Mouse (Mus musculus) liver, embryonic 16.5 days (tissue): ENCODE data around the gene Myl9. TPM values are rescaled to one million over a fixed set of nuclear protein-coding genes. Genes with fewer than 3 reads are reported as not detected.

Source experiments
- ATAC-seq: fragments of 200-750 bp; cut with Nextera tagmentation; 2 replicates; pipeline ENCODE4 v1.8.0; 2017; ENCODE audit warnings: low read depth, mild to moderate bottlenecking, moderate number of reproducible peaks, moderate library complexity
- H3K27ac ChIP-seq: fragments of 300-500 bp; sonication (generic); 2 replicates; pipeline ENCODE4 v1.5.1; 2014; ENCODE audit warnings: mild to moderate bottlenecking, low read length
- H3K27me3 ChIP-seq: fragments of 300-500 bp; sonication (generic); 2 replicates; pipeline ENCODE4 v1.6.1; 2014; ENCODE audit warnings: low read depth, low read length, mixed read lengths; ENCODE audit not compliant: control insufficient read depth, insufficient read depth
- H3K36me3 ChIP-seq: fragments of 300-500 bp; sonication (generic); 2 replicates; pipeline ENCODE4 v1.6.1; 2014; ENCODE audit warnings: mild to moderate bottlenecking; ENCODE audit not compliant: control insufficient read depth, insufficient read depth
- H3K4me1 ChIP-seq: fragments of 300-500 bp; sonication (generic); 2 replicates; pipeline ENCODE4 v1.6.1; 2014; ENCODE audit warnings: low read depth, low read length, mixed read lengths; ENCODE audit not compliant: control insufficient read depth
- H3K4me2 ChIP-seq: fragments of 300-500 bp; sonication (generic); 2 replicates; pipeline ENCODE4 v1.6.1; 2014; ENCODE audit warnings: low read depth, low read length, mixed read lengths
- H3K4me3 ChIP-seq: fragments of 300-500 bp; sonication (generic); 2 replicates; pipeline ENCODE4 v1.5.1; 2014; ENCODE audit warnings: low read depth, mild to moderate bottlenecking, low read length
- H3K9ac ChIP-seq: fragments of 300-500 bp; sonication (generic); 2 replicates; pipeline ENCODE4 v1.6.1; 2014; ENCODE audit warnings: low read depth, low read length
- H3K9me3 ChIP-seq: fragments of 300-500 bp; sonication (generic); replicated peaks from 2 replicates; pipeline ENCODE4 v1.6.1; 2016; ENCODE audit warnings: low read length; ENCODE audit not compliant: control insufficient read depth
- WGBS: fragments of 180-500 bp; shearing (Covaris S2); extraction: QIAGEN DNeasy Blood & Tissue Kit; methylation state at CpG from one replicate; pipeline ENCODE4 v1.1.7; 2014; ENCODE audit not compliant: insufficient replicate concordance; 5-methylcytosine and 5-hydroxymethylcytosine counted together
- polyA plus RNA-seq: library from polyadenylated mRNA; unstranded; fragments of >200 nt; fragmentation: Nextera tagmentation; extraction: Ambion mirVana; gene quantifications from 2 replicates; pipeline ENCODE4 v1.2.1, GENCODE M21; 2015

Myl9 gene
- polyA plus RNA-seq, 1 experiment from 2014 or later = 56.1 TPM

GRCm38 (mm10) chr2:156779036-156779435, 3.8 kb downstream of the Myl9 start:
- Histone ChIP-seq H3K9ac (no peak overlapping the region), H3K36me3 (no peaks in the 10 kb centered on the region), H3K4me1 (peaks cover 58% of the 10 kb centered on the region), H3K4me3 (no peak overlapping the region), H3K27ac (no peak overlapping the region), H3K27me3 (peaks cover 8% of the 10 kb centered on the region), H3K4me2 (no peak overlapping the region), H3K9me3 (no peaks in the 10 kb centered on the region)
- no peak for ATAC-seq
- WGBS = 63% methylated on average over 5 of the region's 5 CpGs

- no peaks in the 10 kb centered on the region for H3K9me3 ChIP-seq
- no peak overlapping the region for H3K4me3 ChIP-seq
- H3K27me3 ChIP-seq = peaks cover 8% of the 10 kb centered on the region
- 41% methylated on average over 2 of the region's 2 CpGs for WGBS
- H3K36me3 ChIP-seq = no peaks in the 10 kb centered on the region
- H3K4me2 ChIP-seq = no peak overlapping the region
- no peak overlapping the region for H3K9ac ChIP-seq
- peaks cover 61% of the 10 kb centered on the region for H3K4me1 ChIP-seq
- no peak overlapping the region for H3K27ac ChIP-seq
- ATAC-seq = no peak
Measured at GRCm38 (mm10) chr2:156779488-156779887, 4.3 kb downstream of the Myl9 start.

GRCm38 (mm10) chr2:156780129-156780528, 4.9 kb downstream of the Myl9 start:
- H3K27me3 ChIP-seq = peaks cover 3% of the 10 kb centered on the region
- 68% methylated on average over 9 of the region's 9 CpGs for WGBS
- peak overlapping the region; percentile 34; the same call in 1 of the 2 replicates for H3K4me2 ChIP-seq
- no peak overlapping the region for H3K27ac ChIP-seq
- H3K9ac ChIP-seq = no peak overlapping the region
- ATAC-seq = no peak
- H3K9me3 ChIP-seq = no peaks in the 10 kb centered on the region
- H3K4me1 ChIP-seq = peaks cover 58% of the 10 kb centered on the region
- no peak overlapping the region for H3K4me3 ChIP-seq
- no peaks in the 10 kb centered on the region for H3K36me3 ChIP-seq

- no peaks in the 10 kb centered on the region for H3K36me3 ChIP-seq
- H3K9me3 ChIP-seq = no peaks in the 10 kb centered on the region
- H3K4me1 ChIP-seq = peaks cover 51% of the 10 kb centered on the region
- 18% methylated on average over 17 of the region's 17 CpGs for WGBS
- peak overlapping the region; percentile 34 for H3K4me2 ChIP-seq
- H3K27me3 ChIP-seq = peaks cover 2% of the 10 kb centered on the region
- H3K4me3 ChIP-seq = no peak overlapping the region
- H3K27ac ChIP-seq = no peak overlapping the region
- ATAC-seq = no peak
- H3K9ac ChIP-seq = no peak overlapping the region
Measured at GRCm38 (mm10) chr2:156780752-156781151, 5.5 kb downstream of the Myl9 start.

GRCm38 (mm10) chr2:156781281-156781680, 6.1 kb downstream of the Myl9 start:
- peak overlapping the region; percentile 69 for H3K27ac ChIP-seq
- H3K4me3 ChIP-seq = no peak overlapping the region
- no peak for ATAC-seq
- no peaks in the 10 kb centered on the region for H3K36me3 ChIP-seq
- no peak overlapping the region for H3K9ac ChIP-seq
- H3K27me3 ChIP-seq = no peaks in the 10 kb centered on the region; the same call in 1 of the 2 replicates
- H3K4me1 ChIP-seq = peaks cover 50% of the 10 kb centered on the region
- H3K4me2 ChIP-seq = peak overlapping the region; percentile 34
- no peaks in the 10 kb centered on the region for H3K9me3 ChIP-seq
- 33% methylated on average over 4 of the region's 4 CpGs for WGBS

GRCm38 (mm10) chr2:156781836-156782480, 6.7 kb downstream of the Myl9 start:
- H3K4me3 ChIP-seq = no peak overlapping the region
- H3K9ac ChIP-seq = peak overlapping the region; percentile 28
- WGBS = 33% methylated on average over 4 of the region's 4 CpGs
- peak; percentile 73 for ATAC-seq
- H3K4me1 ChIP-seq = peaks cover 50% of the 10 kb centered on the region
- H3K36me3 ChIP-seq = no peaks in the 10 kb centered on the region
- H3K27ac ChIP-seq = peak overlapping the region; percentile 87
- H3K4me2 ChIP-seq = peak overlapping the region; percentile 7
- no peaks in the 10 kb centered on the region; the same call in 1 of the 2 replicates for H3K27me3 ChIP-seq
- H3K9me3 ChIP-seq = no peaks in the 10 kb centered on the region

- Histone ChIP-seq H3K36me3 (no peaks in the 10 kb centered on the region), H3K4me3 (no peak overlapping the region), H3K9ac (peak overlapping the region; percentile 42), H3K27me3 (no peaks in the 10 kb centered on the region), H3K4me2 (peak overlapping the region; percentile 26), H3K27ac (peak overlapping the region; percentile 87), H3K4me1 (peaks cover 44% of the 10 kb centered on the region), H3K9me3 (no peaks in the 10 kb centered on the region)
- 45% methylated on average over 10 of the region's 10 CpGs for WGBS
- ATAC-seq = no peak
Measured at GRCm38 (mm10) chr2:156782481-156783348, 7.5 kb downstream of the Myl9 start.

GRCm38 (mm10) chr2:156783349-156783728, 8.1 kb downstream of the Myl9 start:
- H3K4me2 ChIP-seq = peak overlapping the region; percentile 26; the same call in 1 of the 2 replicates
- H3K27ac ChIP-seq = peak overlapping the region; percentile 87
- no peaks in the 10 kb centered on the region for H3K27me3 ChIP-seq
- H3K9me3 ChIP-seq = no peaks in the 10 kb centered on the region
- no peak overlapping the region for H3K4me3 ChIP-seq
- ATAC-seq = peak; percentile 84
- H3K9ac ChIP-seq = peak overlapping the region; percentile 42; the same call in 1 of the 2 replicates
- 11% methylated on average over 9 of the region's 9 CpGs for WGBS
- H3K4me1 ChIP-seq = peaks cover 44% of the 10 kb centered on the region
- H3K36me3 ChIP-seq = no peaks in the 10 kb centered on the region
